Mouse (Mus musculus) midbrain, embryonic 11.5 days (tissue): ENCODE results near the gene Rsph3a. TPM values are rescaled to one million over a fixed set of nuclear protein-coding genes. Genes with fewer than 3 reads are reported as not detected.
A peak's percentile ranks its signal among the peaks of the same experiment; 100 is the strongest.
"Not testable (repeated sequence)": the region's sequence is repeated elsewhere in the genome, so short reads cannot be mapped to it uniquely, and the experiment has no call there.

Experiments used
- ATAC-seq: fragments of 200-750 bp; cut with Nextera tagmentation; 2 replicates; pipeline ENCODE4 v1.8.0; 2017; ENCODE audit warnings: moderate TSS enrichment, moderate library complexity; ENCODE audit not compliant: low FRiP score
- DNase-seq: peaks from one replicate; pipeline ENCODE4 v3.0.0; 2015; ENCODE audit warnings: low spot score; ENCODE audit errors: missing footprints
- H3K27ac ChIP-seq: fragments of 300-500 bp; sonication (generic); 2 replicates; pipeline ENCODE4 v1.5.1; 2014; ENCODE audit warnings: low read depth, low read length
- H3K27me3 ChIP-seq: fragments of 300-500 bp; sonication (generic); 2 replicates; pipeline ENCODE4 v1.6.1; 2014; ENCODE audit warnings: mild to moderate bottlenecking, low read length, moderate library complexity, mixed read lengths; ENCODE audit not compliant: control insufficient read depth, insufficient read depth
- H3K36me3 ChIP-seq: fragments of 300-500 bp; sonication (generic); 2 replicates; pipeline ENCODE4 v1.6.1; 2014; ENCODE audit warnings: mild to moderate bottlenecking, low read length, moderate library complexity, mixed read lengths; ENCODE audit not compliant: control insufficient read depth, insufficient read depth
- H3K4me1 ChIP-seq: fragments of 300-500 bp; sonication (generic); 2 replicates; pipeline ENCODE4 v1.6.1; 2014; ENCODE audit warnings: low read length; ENCODE audit not compliant: control insufficient read depth, insufficient read depth
- H3K4me2 ChIP-seq: fragments of 300-500 bp; sonication (generic); 2 replicates; pipeline ENCODE4 v1.6.1; 2014; ENCODE audit warnings: mild to moderate bottlenecking, moderate library complexity
- H3K4me3 ChIP-seq: fragments of 300-500 bp; sonication (generic); 2 replicates; pipeline ENCODE4 v1.5.1; 2014; ENCODE audit warnings: low read depth, low read length
- H3K9ac ChIP-seq: fragments of 300-500 bp; sonication (generic); 2 replicates; pipeline ENCODE4 v1.6.1; 2014; ENCODE audit warnings: low read length
- H3K9me3 ChIP-seq: fragments of 300-500 bp; sonication (generic); 2 replicates; pipeline ENCODE4 v1.6.1; 2016; ENCODE audit warnings: low read length; ENCODE audit not compliant: control insufficient read depth
- WGBS: fragments of 180-500 bp; shearing (Covaris S2); extraction: QIAGEN DNeasy Blood & Tissue Kit; methylation state at CpG from one replicate; pipeline ENCODE4 v1.1.7; 2014; 5-methylcytosine and 5-hydroxymethylcytosine counted together
- polyA plus RNA-seq: library from polyadenylated mRNA; unstranded; fragments of >200 nt; fragmentation: Nextera tagmentation; extraction: Ambion mirVana; gene quantifications from 2 replicates; pipeline ENCODE4 v1.2.1, GENCODE M21; 2014

Gene Rsph3a
- polyA plus RNA-seq, 1 experiment from 2014 or later: 63.5 TPM

- no peak for ATAC-seq
- Histone ChIP-seq H3K27me3 (no peaks in the 10 kb centered on the region), H3K4me3 (no peak within 1 kb of the TSS), H3K4me1 (no peaks in the 10 kb centered on the region), H3K27ac (no peak within 1 kb of the TSS), H3K4me2 (no peak within 1 kb of the TSS), H3K36me3 (no peaks in the 10 kb centered on the region), H3K9me3 (no peaks in the 10 kb centered on the region), H3K9ac (no peak within 1 kb of the TSS)
- DNase-seq: peak; percentile 60
- WGBS: 71% methylated on average over 13 of the region's 13 CpGs
Observed at GRCm38 (mm10) chr17:7925413-7926160, 19.8 kb upstream of the Rsph3a start, which contains the start of gene Tagap. Gene Tagap (plus strand): TSS chr17:7926000.

- WGBS: 74% methylated on average over 24 of the region's 24 CpGs
- DNase-seq: peak; percentile 90
- H3K4me2 ChIP-seq: no peak overlapping the region
- H3K36me3 ChIP-seq: no peaks in the 10 kb centered on the region
- H3K27me3 ChIP-seq: no peaks in the 10 kb centered on the region
- no peak overlapping the region for H3K4me3 ChIP-seq
- no peak overlapping the region for H3K9ac ChIP-seq
- ATAC-seq: no peak
- H3K27ac ChIP-seq: no peak overlapping the region
- no peaks in the 10 kb centered on the region for H3K9me3 ChIP-seq
- peaks cover 5% of the 10 kb centered on the region; the same call in 1 of the 2 replicates for H3K4me1 ChIP-seq
Observed at GRCm38 (mm10) chr17:7927582-7928535, 17.6 kb upstream of the Rsph3a start.

GRCm38 (mm10) chr17:7928662-7929061 is 16.8 kb upstream of the Rsph3a start:
- Histone ChIP-seq H3K27me3 (no peaks in the 10 kb centered on the region), H3K4me3 (no peak overlapping the region), H3K9ac (no peak overlapping the region), H3K9me3 (no peaks in the 10 kb centered on the region), H3K4me1 (peaks cover 5% of the 10 kb centered on the region; the same call in 1 of the 2 replicates), H3K36me3 (no peaks in the 10 kb centered on the region), H3K27ac (no peak overlapping the region), H3K4me2 (no peak overlapping the region)
- 83% methylated on average over 6 of the region's 6 CpGs for WGBS
- ATAC-seq: no peak
- DNase-seq: peak; percentile 72

- Histone ChIP-seq H3K27ac (no peak overlapping the region), H3K4me1 (peaks cover 5% of the 10 kb centered on the region; the same call in 1 of the 2 replicates), H3K9ac (no peak overlapping the region), H3K36me3 (no peaks in the 10 kb centered on the region), H3K9me3 (no peaks in the 10 kb centered on the region), H3K4me2 (no peak overlapping the region), H3K27me3 (no peaks in the 10 kb centered on the region), H3K4me3 (no peak overlapping the region)
- DNase-seq (peak; percentile 77), ATAC-seq (no peak)
- WGBS: 34% methylated on average over 8 of the region's 8 CpGs
Observed at GRCm38 (mm10) chr17:7929279-7929678, 16.1 kb upstream of the Rsph3a start.

- Histone ChIP-seq H3K27ac (no peak overlapping the region), H3K4me1 (peaks cover 5% of the 10 kb centered on the region; the same call in 1 of the 2 replicates), H3K27me3 (no peaks in the 10 kb centered on the region), H3K4me2 (no peak overlapping the region), H3K9ac (peak overlapping the region; percentile 20; the same call in 1 of the 2 replicates), H3K4me3 (no peak overlapping the region), H3K9me3 (no peaks in the 10 kb centered on the region), H3K36me3 (no peaks in the 10 kb centered on the region)
- DNase-seq (peak; percentile 82), ATAC-seq (no peak)
- WGBS: 85% methylated on average over 13 of the region's 13 CpGs
Observed at GRCm38 (mm10) chr17:7931096-7931990, 14.1 kb upstream of the Rsph3a start.

- peak; percentile 54 for DNase-seq
- H3K4me2 ChIP-seq, H3K4me3 ChIP-seq, H3K36me3 ChIP-seq, H3K9me3 ChIP-seq, H3K27ac ChIP-seq, H3K4me1 ChIP-seq, H3K27me3 ChIP-seq, H3K9ac ChIP-seq, ATAC-seq: not testable (repeated sequence)
- WGBS: 81% methylated on average over 3 of the region's 8 CpGs
Observed at GRCm38 (mm10) chr17:7932121-7932520, 13.3 kb upstream of the Rsph3a start.

- no peaks in the 10 kb centered on the region for H3K4me1 ChIP-seq
- no peaks in the 10 kb centered on the region for H3K27me3 ChIP-seq
- H3K4me2 ChIP-seq: no peak overlapping the region
- DNase-seq (peak; percentile 71), ATAC-seq (no peak)
- H3K27ac ChIP-seq: no peak overlapping the region
- WGBS: 73% methylated on average over 8 of the region's 8 CpGs
- no peaks in the 10 kb centered on the region for H3K36me3 ChIP-seq
- H3K9me3 ChIP-seq: no peaks in the 10 kb centered on the region
- no peak overlapping the region for H3K4me3 ChIP-seq
- no peak overlapping the region for H3K9ac ChIP-seq
Observed at GRCm38 (mm10) chr17:7939640-7940039, 5.8 kb upstream of the Rsph3a start.

- not testable (repeated sequence) for DNase-seq, H3K27me3 ChIP-seq, H3K9me3 ChIP-seq, H3K36me3 ChIP-seq, H3K4me1 ChIP-seq, H3K27ac ChIP-seq
- under 1% methylated on average over 12 of the region's 27 CpGs for WGBS
- H3K4me3 ChIP-seq: peak overlapping the region; percentile 46
- ATAC-seq: peak; percentile 83; the same call in 1 of the 2 replicates
- H3K9ac ChIP-seq: peak overlapping the region; percentile 48; the same call in 1 of the 2 replicates
- peak overlapping the region; percentile 34 for H3K4me2 ChIP-seq
Observed at GRCm38 (mm10) chr17:7946053-7946627, 726 bp downstream of the Rsph3a start.
